Mouse (Mus musculus) heart, adult 8-10 months (tissue): Measurements from ENCODE around the gene Aste1. TPM values are rescaled to one million over a fixed set of nuclear protein-coding genes. Genes with fewer than 3 reads are reported as not detected.

Experiments
- total RNA-seq, 4 experiments: library from RNA; stranded (reverse); gene quantifications; 2 replicates each; pipeline ENCODE4 v1.2.4; 2022

Aste1 gene
- total RNA-seq, 4 experiments from 2014 or later = 4.4 to 7.5 (median 5.2) TPM

Other genes with a start within 250 kb of the Aste1 start
- not detected for gene Nek11, start 132 bp downstream of the Aste1 start, total RNA-seq
- gene Atp2c1, start 131.9 kb downstream of the Aste1 start, total RNA-seq = 10 to 100 TPM; 51.2 to 63.2 (median 57.2) TPM
- gene Pik3r4, start 247.6 kb downstream of the Aste1 start, total RNA-seq = 10 to 100 TPM; 19.1 to 24.0 (median 21.6) TPM